ENCODE assay signal across 16 mouse cellular contexts in genomic region chr3:157998742-157999369, GRCm38 (mm10).
"Had no signal": no experiment of that assay in that cellular context is flagged by ENCODE, and none has a peak within 500 bp of the region (broad histone marks: within the 10 kb centered on the region; RNA-seq: fewer than 3 reads in every experiment).

No protein-coding gene starts in this region.

- H3K9ac ChIP-seq: kidney, embryonic 15.5 days; limb, embryonic 12.5 days; limb, embryonic 15.5 days; liver, embryonic 14.5 days; liver, postnatal 0 days; lung, embryonic 14.5 days; midbrain, embryonic 15.5 days had no signal

- H3K9me3 ChIP-seq: kidney, embryonic 15.5 days; limb, embryonic 12.5 days; limb, embryonic 15.5 days; midbrain, embryonic 15.5 days had no signal

- DNase-seq: kidney, adult 8-10 months; kidney, postnatal 10 days; kidney, postnatal 36 days; left cerebral cortex, postnatal 4 days; liver, postnatal 0 days; lung, embryonic 14.5 days; thymus, postnatal 25 days had no signal

- H3K27me3 ChIP-seq: kidney, embryonic 15.5 days; limb, embryonic 12.5 days; limb, embryonic 15.5 days; midbrain, embryonic 15.5 days had no signal

- H3K4me1 ChIP-seq: kidney, embryonic 15.5 days; limb, embryonic 12.5 days; limb, embryonic 15.5 days; midbrain, embryonic 15.5 days had no signal

- H3K4me2 ChIP-seq: kidney, embryonic 15.5 days; limb, embryonic 12.5 days; limb, embryonic 15.5 days; liver, embryonic 11.5 days; lung, embryonic 14.5 days; midbrain, embryonic 11.5 days; midbrain, embryonic 15.5 days had no signal

- H3K27ac ChIP-seq: kidney, embryonic 15.5 days; limb, embryonic 12.5 days; limb, embryonic 15.5 days; liver, embryonic 14.5 days; macrophage; midbrain, embryonic 15.5 days had no signal

- ATAC-seq: liver, postnatal 0 days; lung, postnatal 0 days; midbrain, embryonic 15.5 days had no signal

- H3K4me3 ChIP-seq: kidney, embryonic 15.5 days; limb, embryonic 12.5 days; limb, embryonic 15.5 days; midbrain, embryonic 15.5 days had no signal
